Mouse (Mus musculus): ENCODE measurements around the gene Arsk. TPM values are rescaled to one million over a fixed set of nuclear protein-coding genes. Genes with fewer than 3 reads are reported as not detected.

Gene Arsk
- polyA plus RNA-seq, 1 experiment from 2014 or later = 8.1 TPM

DNA sequence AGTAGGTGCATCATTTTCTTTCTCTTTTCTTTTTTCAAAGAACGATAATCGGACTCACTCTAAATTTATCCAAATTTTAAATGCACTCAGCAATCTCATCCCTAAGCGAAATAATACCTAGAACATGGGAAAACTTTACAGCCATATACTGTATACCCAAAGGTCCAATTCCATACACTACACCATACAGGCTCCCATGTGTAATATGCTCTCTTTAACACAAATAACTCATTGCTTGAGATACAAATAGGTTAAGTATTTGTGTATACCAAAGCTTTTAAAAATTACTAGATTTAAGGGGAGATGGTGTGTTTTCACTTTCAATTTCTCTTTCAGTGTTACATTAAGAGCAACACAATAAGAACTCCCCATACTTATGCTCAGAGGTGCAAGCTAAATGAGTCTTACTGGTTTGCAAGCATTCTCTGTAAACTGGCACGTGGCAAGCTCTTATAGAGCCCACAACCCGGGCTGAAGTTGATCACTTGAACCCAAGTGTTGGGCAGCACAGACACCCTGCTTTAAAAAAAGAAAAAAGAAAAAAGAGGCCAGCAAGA, 79.5 kb downstream of the Arsk start:
- peak; percentile 40; the same call in 1 of the 2 replicates for ATAC-seq (ENCODE audit: borderline replicate concordance, extremely low read depth, low FRiP score, low TSS enrichment)
- H3K4me3 ChIP-seq = peak overlapping the region; percentile 52
- no peak overlapping the region for H3K27ac ChIP-seq
- H3K36me3 ChIP-seq = no peaks in the 10 kb centered on the region
- 41% methylated on average over 5 of the region's 5 CpGs for WGBS
- no peaks in the 10 kb centered on the region for H3K27me3 ChIP-seq
- H3K9ac ChIP-seq = no peak overlapping the region
- peaks cover 6% of the 10 kb centered on the region; the same call in 1 of the 2 replicates for H3K4me1 ChIP-seq
- no peaks in the 10 kb centered on the region for H3K9me3 ChIP-seq
- H3K4me2 ChIP-seq = peak overlapping the region; percentile 63

DNA sequence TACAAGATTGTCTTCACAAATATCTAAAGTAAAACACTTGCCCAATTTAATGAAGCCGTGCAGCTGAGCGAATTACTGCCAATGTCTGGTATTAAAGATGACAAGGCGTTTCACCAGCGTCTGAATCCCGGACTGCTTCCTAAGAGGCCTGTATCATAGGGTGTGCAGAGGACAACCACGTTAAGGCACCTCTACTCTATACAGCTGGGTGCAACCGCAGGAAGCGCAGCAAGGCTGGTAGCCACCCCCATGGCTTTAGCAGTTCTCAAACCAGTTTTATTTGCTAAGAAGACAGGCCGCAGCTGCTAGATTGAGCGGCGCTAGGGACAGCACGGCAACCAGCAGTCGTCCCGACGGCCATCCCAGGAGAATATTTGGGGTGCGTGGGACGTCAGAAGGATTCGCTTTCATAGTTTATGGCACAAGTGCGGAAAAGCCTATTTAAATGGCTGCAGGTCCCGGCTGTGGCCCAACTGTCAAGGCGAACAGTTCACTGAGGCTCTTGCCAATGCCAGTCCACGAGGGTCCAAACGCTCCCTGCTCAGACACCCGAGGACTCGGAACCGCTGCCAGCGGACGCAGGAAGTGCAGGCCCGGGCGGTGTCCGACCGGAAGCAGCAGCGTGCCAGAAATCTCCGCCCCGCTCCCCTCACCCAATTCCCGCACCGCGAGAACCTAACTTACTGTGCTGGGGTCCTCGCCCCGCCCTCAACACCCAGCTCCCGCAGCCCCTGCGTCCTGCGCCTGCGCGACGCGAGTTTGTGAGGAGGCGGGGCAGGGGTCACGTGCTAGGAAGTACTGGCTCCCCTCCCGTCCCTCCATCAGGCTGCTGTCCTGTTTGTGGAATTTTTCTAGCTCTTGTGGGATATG, 80.3 kb downstream of the Arsk start, which contains the start of gene Rfesd:
TSS of gene Rfesd (minus strand) at position 746 of the 870 bp plus-strand sequence.
- 1% methylated on average over 47 of the region's 50 CpGs for WGBS
- ATAC-seq (ENCODE audit: borderline replicate concordance, extremely low read depth, low FRiP score, low TSS enrichment) = peak; percentile 100
- peaks cover 6% of the 10 kb centered on the region; the same call in 1 of the 2 replicates for H3K4me1 ChIP-seq
- H3K27me3 ChIP-seq = no peaks in the 10 kb centered on the region
- H3K4me3 ChIP-seq = peak within 1 kb of the TSS; percentile 52
- no peaks in the 10 kb centered on the region for H3K36me3 ChIP-seq
- H3K27ac ChIP-seq = peak within 1 kb of the TSS; percentile 85
- H3K9ac ChIP-seq = peak within 1 kb of the TSS; percentile 83
- peak within 1 kb of the TSS; percentile 63 for H3K4me2 ChIP-seq
- H3K9me3 ChIP-seq = no peaks in the 10 kb centered on the region

DNA sequence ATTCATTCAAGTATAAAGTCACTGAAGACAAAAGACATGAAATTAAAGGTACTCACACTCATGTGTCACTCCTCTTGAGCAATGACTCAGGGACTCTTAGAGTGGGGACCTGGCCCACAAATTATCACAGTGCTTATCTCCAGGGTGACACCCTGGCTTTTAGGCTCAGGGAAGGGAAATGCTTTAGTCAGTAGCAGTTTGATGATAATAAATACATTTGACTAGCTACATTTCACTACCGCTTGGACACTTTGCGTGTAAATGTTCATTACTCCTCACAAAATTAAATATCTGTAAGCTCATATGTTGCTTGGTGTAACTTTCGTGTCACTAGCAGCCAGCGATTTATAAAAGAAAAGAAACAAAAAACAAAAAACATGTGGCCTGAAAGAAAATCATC, 81.0 kb downstream of the Arsk start:
- no peak for ATAC-seq (ENCODE audit: borderline replicate concordance, extremely low read depth, low FRiP score, low TSS enrichment)
- H3K27me3 ChIP-seq = no peaks in the 10 kb centered on the region
- H3K9ac ChIP-seq = peak overlapping the region; percentile 83

DNA sequence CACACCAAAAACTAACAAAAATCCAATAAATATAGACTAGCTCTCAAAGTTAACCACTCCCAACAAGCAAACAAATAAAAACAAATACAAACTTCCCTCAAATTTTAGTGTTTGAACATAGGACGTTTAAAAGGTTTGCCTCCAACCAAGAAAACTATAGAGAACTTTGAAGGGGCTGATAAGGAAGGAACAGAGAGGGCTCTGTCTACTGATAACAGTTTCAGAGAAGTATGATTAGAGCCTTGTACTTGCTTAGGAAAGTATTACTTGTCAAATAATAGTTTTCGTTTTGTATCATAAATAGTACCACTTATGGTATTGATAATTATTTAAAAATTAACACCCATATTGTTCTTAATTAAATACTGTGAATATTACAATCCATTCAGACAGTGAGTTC, 83.9 kb downstream of the Arsk start:
- no peak overlapping the region for H3K4me3 ChIP-seq
- H3K36me3 ChIP-seq = no peaks in the 10 kb centered on the region
- no peaks in the 10 kb centered on the region for H3K9me3 ChIP-seq
- H3K27ac ChIP-seq = no peak overlapping the region
- no peaks in the 10 kb centered on the region for H3K27me3 ChIP-seq
- WGBS = 55% methylated on average over 2 of the region's 2 CpGs
- ATAC-seq (ENCODE audit: borderline replicate concordance, extremely low read depth, low FRiP score, low TSS enrichment) = no peak
- no peak overlapping the region for H3K4me2 ChIP-seq
- peaks cover 6% of the 10 kb centered on the region; the same call in 1 of the 2 replicates for H3K4me1 ChIP-seq
- H3K9ac ChIP-seq = no peak overlapping the region

More for the DNA sequence above, 81.0 kb downstream of the Arsk start:
- peak overlapping the region; percentile 52 for H3K4me3 ChIP-seq
- peak overlapping the region; percentile 85 for H3K27ac ChIP-seq
- H3K4me1 ChIP-seq = peaks cover 6% of the 10 kb centered on the region; the same call in 1 of the 2 replicates
- 58% methylated on average over 4 of the region's 4 CpGs for WGBS
- H3K4me2 ChIP-seq = peak overlapping the region; percentile 63
- H3K36me3 ChIP-seq = no peaks in the 10 kb centered on the region
- no peaks in the 10 kb centered on the region for H3K9me3 ChIP-seq

Other genes starting within 250 kb of the Arsk start
- 32.2 and 32.5 TPM in 2 replicates for gene Rhobtb3, start 154.7 kb downstream of the Arsk start, polyA plus RNA-seq (2015; fragmentation: Nextera tagmentation; extraction: Ambion mirVana)
- gene Spata9, start 131.5 kb downstream of the Arsk start, polyA plus RNA-seq (2015; fragmentation: Nextera tagmentation; extraction: Ambion mirVana) = 0.65 and 0.84 TPM in 2 replicates
- 17.4 and 17.5 TPM in 2 replicates for gene Rfesd, start 79.9 kb downstream of the Arsk start, polyA plus RNA-seq (2015; fragmentation: Nextera tagmentation; extraction: Ambion mirVana)
- gene Gpr150, start 41.7 kb downstream of the Arsk start, polyA plus RNA-seq (2015; fragmentation: Nextera tagmentation; extraction: Ambion mirVana) = 0.16 TPM in 1 of 2 replicates, not detected in the other
- gene Ttc37, start 74 bp upstream of the Arsk start, polyA plus RNA-seq (2015; fragmentation: Nextera tagmentation; extraction: Ambion mirVana) = 11.2 and 11.5 TPM in 2 replicates
- 0.21 and 0.58 TPM in 2 replicates for gene Fam81b, start 206.4 kb upstream of the Arsk start, polyA plus RNA-seq (2015; fragmentation: Nextera tagmentation; extraction: Ambion mirVana)